Mouse (Mus musculus): ENCODE measurements around the gene Gm13119. TPM values are rescaled to one million over a fixed set of nuclear protein-coding genes. Genes with fewer than 3 reads are reported as not detected.
A peak's percentile ranks its signal among the peaks of the same experiment; 100 is the strongest.
"Not testable (repeated sequence)": the region's sequence is repeated elsewhere in the genome, so short reads cannot be mapped to it uniquely, and the experiment has no call there.

Gene Gm13119
- polyA plus RNA-seq (2014; fragmentation: Nextera tagmentation; extraction: Ambion mirVana), result not detected in 2 replicates

- not testable (repeated sequence) for H3K4me1 ChIP-seq (ENCODE audit: control insufficient read depth, insufficient read depth, low read length); H3K4me3 ChIP-seq (ENCODE audit: low read depth, low read length); H3K36me3 ChIP-seq (ENCODE audit: control insufficient read depth, insufficient read depth, low read length); H3K27ac ChIP-seq (ENCODE audit: low read depth, low read length); H3K4me2 ChIP-seq (ENCODE audit: low read depth, low read length); H3K9me3 ChIP-seq (ENCODE audit: control insufficient read depth, low read length); H3K9ac ChIP-seq (replicated peaks; ENCODE audit: low read depth, low read length); ATAC-seq (ENCODE audit: low read depth); H3K27me3 ChIP-seq (ENCODE audit: control insufficient read depth, insufficient read depth, low read length)
- 91% methylated on average over 3 of the region's 3 CpGs for WGBS
Measured at GRCm38 (mm10) chr4:144357642-144358041, at the start of gene Gm13119. Gm13119 (plus strand) TSS chr4:144357942.

GRCm38 (mm10) chr4:144312666-144313460 is 44.9 kb upstream of the Gm13119 start:
- ATAC-seq (ENCODE audit: low read depth); H3K9ac ChIP-seq (replicated peaks; ENCODE audit: low read depth, low read length); H3K27me3 ChIP-seq (ENCODE audit: control insufficient read depth, insufficient read depth, low read length); H3K27ac ChIP-seq (ENCODE audit: low read depth, low read length); H3K4me2 ChIP-seq (ENCODE audit: low read depth, low read length); H3K9me3 ChIP-seq (ENCODE audit: control insufficient read depth, low read length); H3K4me3 ChIP-seq (ENCODE audit: low read depth, low read length); H3K36me3 ChIP-seq (ENCODE audit: control insufficient read depth, insufficient read depth, low read length); H3K4me1 ChIP-seq (ENCODE audit: control insufficient read depth, insufficient read depth, low read length): not testable (repeated sequence)
- WGBS, result 89% methylated on average over 2 of the region's 2 CpGs

- WGBS, result 55% methylated on average over 4 of the region's 4 CpGs
- not testable (repeated sequence) for H3K27ac ChIP-seq (ENCODE audit: low read depth, low read length); H3K4me2 ChIP-seq (ENCODE audit: low read depth, low read length)
Measured at GRCm38 (mm10) chr4:144329949-144330348, 27.8 kb upstream of the Gm13119 start, which contains the start of gene Gm13128. Gm13128 (plus strand) TSS chr4:144330249.

DNA sequence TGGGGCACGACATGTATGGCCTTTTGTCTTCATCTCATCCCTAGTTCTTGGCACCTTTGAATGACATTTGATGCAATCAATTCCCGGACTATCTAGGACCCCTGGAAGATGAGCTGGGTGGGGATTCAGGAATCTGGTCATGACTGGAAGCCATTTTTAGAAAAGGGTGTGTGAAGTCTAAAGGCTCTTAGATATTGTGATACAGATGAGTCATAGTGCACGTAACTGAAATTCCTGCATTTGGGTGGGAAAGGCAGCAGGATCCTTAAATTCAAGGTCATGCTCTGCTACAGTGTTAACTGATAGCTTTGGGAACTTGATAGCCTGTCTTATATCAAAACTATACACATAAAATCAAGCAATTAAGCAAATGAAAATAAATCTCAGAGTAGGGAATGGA is 21.9 kb upstream of the Gm13119 start:
- 94% methylated on average over 2 of the region's 3 CpGs for WGBS

More at GRCm38 (mm10) chr4:144329949-144330348, 27.8 kb upstream of the Gm13119 start, which contains the start of gene Gm13128:
- H3K4me3 ChIP-seq (ENCODE audit: low read depth, low read length); H3K9me3 ChIP-seq (ENCODE audit: control insufficient read depth, low read length); H3K27me3 ChIP-seq (ENCODE audit: control insufficient read depth, insufficient read depth, low read length); ATAC-seq (ENCODE audit: low read depth); H3K36me3 ChIP-seq (ENCODE audit: control insufficient read depth, insufficient read depth, low read length); H3K9ac ChIP-seq (replicated peaks; ENCODE audit: low read depth, low read length); H3K4me1 ChIP-seq (ENCODE audit: control insufficient read depth, insufficient read depth, low read length): not testable (repeated sequence)

DNA sequence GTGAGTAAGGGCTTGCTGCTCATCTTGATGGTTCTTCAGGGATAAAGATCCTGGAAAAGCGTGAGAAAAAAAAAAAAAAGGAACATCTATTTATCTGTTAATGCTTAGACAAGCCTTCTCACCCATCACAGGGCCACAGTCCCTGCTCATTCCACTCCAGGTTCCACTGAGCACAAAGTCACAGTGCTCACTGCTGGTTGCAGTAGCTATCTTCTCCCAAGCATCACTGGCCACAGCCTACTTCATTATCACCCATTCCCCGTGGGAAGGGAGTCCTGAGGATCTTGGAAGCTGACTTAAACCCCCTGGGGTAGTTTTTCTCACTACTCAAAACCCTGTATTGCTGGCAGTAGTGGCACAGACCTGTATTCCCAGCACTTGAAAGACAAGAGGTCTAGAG is 20.2 kb downstream of the Gm13119 start, which contains the start of gene Pramef20:
Pramef20 (minus strand) TSS at position 23 of the 400 bp plus-strand sequence.
- H3K4me3 ChIP-seq (ENCODE audit: low read depth, low read length), result no peak within 1 kb of the TSS
- H3K4me2 ChIP-seq (ENCODE audit: low read depth, low read length), result no peak within 1 kb of the TSS
- no peaks in the 10 kb centered on the region for H3K4me1 ChIP-seq (ENCODE audit: control insufficient read depth, insufficient read depth, low read length)
- no peak within 1 kb of the TSS for H3K9ac ChIP-seq (replicated peaks; ENCODE audit: low read depth, low read length)
- no peak for ATAC-seq (ENCODE audit: low read depth)
- no peaks in the 10 kb centered on the region for H3K27me3 ChIP-seq (ENCODE audit: control insufficient read depth, insufficient read depth, low read length)
- WGBS, result 65% methylated on average over 2 of the region's 2 CpGs
- no peaks in the 10 kb centered on the region for H3K9me3 ChIP-seq (ENCODE audit: control insufficient read depth, low read length)
- no peak within 1 kb of the TSS for H3K27ac ChIP-seq (ENCODE audit: low read depth, low read length)
- H3K36me3 ChIP-seq (ENCODE audit: control insufficient read depth, insufficient read depth, low read length), result no peaks in the 10 kb centered on the region

More for the DNA sequence above, 21.9 kb upstream of the Gm13119 start:
- H3K36me3 ChIP-seq (ENCODE audit: control insufficient read depth, insufficient read depth, low read length); H3K27me3 ChIP-seq (ENCODE audit: control insufficient read depth, insufficient read depth, low read length); H3K4me3 ChIP-seq (ENCODE audit: low read depth, low read length); H3K9me3 ChIP-seq (ENCODE audit: control insufficient read depth, low read length); ATAC-seq (ENCODE audit: low read depth); H3K27ac ChIP-seq (ENCODE audit: low read depth, low read length); H3K4me1 ChIP-seq (ENCODE audit: control insufficient read depth, insufficient read depth, low read length); H3K4me2 ChIP-seq (ENCODE audit: low read depth, low read length); H3K9ac ChIP-seq (replicated peaks; ENCODE audit: low read depth, low read length): not testable (repeated sequence)

DNA sequence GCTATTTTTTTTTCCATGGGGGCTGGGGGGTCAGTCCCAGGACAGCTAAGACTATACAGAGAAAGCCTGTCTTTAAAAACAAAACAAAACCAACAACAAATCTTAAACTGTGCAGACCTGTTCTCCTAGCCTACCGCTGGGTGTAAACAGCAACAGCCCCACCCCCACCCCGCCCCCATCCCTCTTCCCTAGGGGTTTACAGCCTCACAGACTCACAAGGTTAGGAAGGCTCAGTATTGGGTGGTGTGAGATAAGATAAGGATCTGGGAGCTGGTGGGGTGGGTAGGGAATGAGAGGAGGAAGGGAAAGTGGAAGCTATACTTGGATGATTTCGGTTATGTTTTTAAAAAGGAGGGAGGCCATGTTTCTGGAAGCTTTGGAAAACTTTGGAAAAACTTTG is 38.6 kb downstream of the Gm13119 start:
- WGBS, result 21% methylated on average over 3 of the region's 3 CpGs
- Histone ChIP-seq H3K27me3 (ENCODE audit: control insufficient read depth, insufficient read depth, low read length) (no peaks in the 10 kb centered on the region), H3K9me3 (ENCODE audit: control insufficient read depth, low read length) (no peaks in the 10 kb centered on the region), H3K4me1 (ENCODE audit: control insufficient read depth, insufficient read depth, low read length) (no peaks in the 10 kb centered on the region), H3K4me2 (ENCODE audit: low read depth, low read length) (no peak overlapping the region), H3K9ac (replicated peaks; ENCODE audit: low read depth, low read length) (no peak overlapping the region), H3K36me3 (ENCODE audit: control insufficient read depth, insufficient read depth, low read length) (no peaks in the 10 kb centered on the region), H3K27ac (ENCODE audit: low read depth, low read length) (no peak overlapping the region), H3K4me3 (ENCODE audit: low read depth, low read length) (no peak overlapping the region)
- ATAC-seq (ENCODE audit: low read depth), result no peak

DNA sequence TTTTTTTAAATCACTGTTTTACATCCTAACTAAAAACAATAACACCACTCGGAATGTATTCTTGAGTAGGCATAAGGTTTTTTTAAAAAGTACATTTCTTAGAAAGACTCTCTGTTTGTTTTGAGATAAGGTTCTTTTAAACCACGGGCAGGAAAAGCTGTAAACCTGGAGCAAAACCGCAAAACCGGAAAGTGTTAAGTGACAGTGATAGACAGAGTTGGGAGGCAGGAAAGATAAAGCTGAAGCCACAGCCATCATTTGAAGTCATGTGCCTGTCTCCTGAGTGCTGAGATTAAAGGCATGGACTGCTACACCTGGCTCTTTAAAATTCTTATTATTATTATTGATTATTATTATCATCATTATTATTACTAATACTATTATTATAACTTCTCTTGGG is 45.0 kb downstream of the Gm13119 start:
- Histone ChIP-seq H3K9me3 (ENCODE audit: control insufficient read depth, low read length) (no peaks in the 10 kb centered on the region), H3K9ac (replicated peaks; ENCODE audit: low read depth, low read length) (no peak overlapping the region), H3K4me1 (ENCODE audit: control insufficient read depth, insufficient read depth, low read length) (no peaks in the 10 kb centered on the region), H3K27ac (ENCODE audit: low read depth, low read length) (no peak overlapping the region), H3K36me3 (ENCODE audit: control insufficient read depth, insufficient read depth, low read length) (no peaks in the 10 kb centered on the region), H3K4me3 (ENCODE audit: low read depth, low read length) (no peak overlapping the region), H3K4me2 (ENCODE audit: low read depth, low read length) (no peak overlapping the region), H3K27me3 (ENCODE audit: control insufficient read depth, insufficient read depth, low read length) (no peaks in the 10 kb centered on the region)
- WGBS, result 87% methylated on average over 4 of the region's 4 CpGs
- ATAC-seq (ENCODE audit: low read depth), result no peak

DNA sequence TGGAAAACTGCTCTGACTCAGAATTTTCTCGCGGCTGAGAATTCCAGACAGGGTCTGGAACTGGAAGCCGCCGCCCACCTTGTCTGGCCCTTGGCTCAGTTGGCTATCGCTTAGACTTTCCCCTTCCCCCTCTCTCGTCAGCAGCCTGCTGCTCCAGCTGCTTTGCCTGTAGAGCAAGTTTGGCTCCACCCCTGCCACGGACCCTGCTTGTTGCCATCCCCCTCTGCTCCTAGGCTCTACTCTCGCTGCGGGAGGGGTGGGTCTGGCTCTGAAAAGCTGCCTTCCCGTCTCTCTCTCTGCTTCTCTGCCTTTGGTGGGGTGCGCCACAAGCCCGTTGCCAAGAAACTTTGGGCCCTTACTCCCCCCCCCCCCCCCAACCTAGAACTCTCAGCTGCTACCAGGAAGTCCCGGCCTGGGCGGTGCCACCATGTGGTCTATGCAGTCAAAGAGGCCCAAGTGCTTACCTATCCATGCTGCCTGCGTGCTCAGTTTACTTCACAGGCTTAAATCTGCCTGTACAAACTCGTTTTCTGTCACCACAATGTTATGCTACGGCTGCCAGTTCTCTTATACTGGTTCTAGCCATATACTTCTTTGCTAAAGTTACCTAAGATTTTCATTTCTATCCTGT is 46.8 kb downstream of the Gm13119 start:
- H3K4me1 ChIP-seq (ENCODE audit: control insufficient read depth, insufficient read depth, low read length), result no peaks in the 10 kb centered on the region
- H3K9ac ChIP-seq (replicated peaks; ENCODE audit: low read depth, low read length), result no peak overlapping the region
- no peak for ATAC-seq (ENCODE audit: low read depth)
- H3K4me3 ChIP-seq (ENCODE audit: low read depth, low read length), result no peak overlapping the region
- H3K4me2 ChIP-seq (ENCODE audit: low read depth, low read length), result peak overlapping the region; percentile 23; the same call in 1 of the 2 replicates
- no peak overlapping the region for H3K27ac ChIP-seq (ENCODE audit: low read depth, low read length)
- WGBS, result 9% methylated on average over 17 of the region's 17 CpGs
- no peaks in the 10 kb centered on the region for H3K27me3 ChIP-seq (ENCODE audit: control insufficient read depth, insufficient read depth, low read length)
- no peaks in the 10 kb centered on the region for H3K36me3 ChIP-seq (ENCODE audit: control insufficient read depth, insufficient read depth, low read length)
- H3K9me3 ChIP-seq (ENCODE audit: control insufficient read depth, low read length), result no peaks in the 10 kb centered on the region

- no peak overlapping the region for H3K4me2 ChIP-seq (ENCODE audit: low read depth, low read length)
- no peak for ATAC-seq (ENCODE audit: low read depth)
- no peaks in the 10 kb centered on the region for H3K4me1 ChIP-seq (ENCODE audit: control insufficient read depth, insufficient read depth, low read length)
- no peaks in the 10 kb centered on the region for H3K27me3 ChIP-seq (ENCODE audit: control insufficient read depth, insufficient read depth, low read length)
- H3K27ac ChIP-seq (ENCODE audit: low read depth, low read length), result no peak overlapping the region
- WGBS, result 59% methylated on average over 3 of the region's 3 CpGs
- H3K36me3 ChIP-seq (ENCODE audit: control insufficient read depth, insufficient read depth, low read length), result no peaks in the 10 kb centered on the region
- no peak overlapping the region for H3K9ac ChIP-seq (replicated peaks; ENCODE audit: low read depth, low read length)
- no peaks in the 10 kb centered on the region for H3K9me3 ChIP-seq (ENCODE audit: control insufficient read depth, low read length)
- no peak overlapping the region for H3K4me3 ChIP-seq (ENCODE audit: low read depth, low read length)
Measured at GRCm38 (mm10) chr4:144406261-144406660, 48.5 kb downstream of the Gm13119 start.

All from neural tube, embryonic 14.5 days (tissue).